Mouse (Mus musculus) G1E (cell line): Measurements from ENCODE around the gene Thap7.

ENCODE experiments used
- CTCF ChIP-seq: IDR thresholded peaks from 2 replicates; pipeline ENCODE4 v1.5.1; 2012; ENCODE audit warnings: low read depth, low read length, inconsistent platforms, mixed read lengths
- GATA1 ChIP-seq: IDR thresholded peaks from 2 replicates; pipeline ENCODE4 v1.6.1; 2012; ENCODE audit warnings: borderline replicate concordance, low read length, inconsistent platforms, mixed read lengths
- POLR2AphosphoS5 ChIP-seq: IDR thresholded peaks from 2 replicates; pipeline ENCODE4 v1.6.1; 2012; ENCODE audit warnings: low read depth, low read length, inconsistent platforms; ENCODE audit not compliant: insufficient replicate concordance

DNA sequence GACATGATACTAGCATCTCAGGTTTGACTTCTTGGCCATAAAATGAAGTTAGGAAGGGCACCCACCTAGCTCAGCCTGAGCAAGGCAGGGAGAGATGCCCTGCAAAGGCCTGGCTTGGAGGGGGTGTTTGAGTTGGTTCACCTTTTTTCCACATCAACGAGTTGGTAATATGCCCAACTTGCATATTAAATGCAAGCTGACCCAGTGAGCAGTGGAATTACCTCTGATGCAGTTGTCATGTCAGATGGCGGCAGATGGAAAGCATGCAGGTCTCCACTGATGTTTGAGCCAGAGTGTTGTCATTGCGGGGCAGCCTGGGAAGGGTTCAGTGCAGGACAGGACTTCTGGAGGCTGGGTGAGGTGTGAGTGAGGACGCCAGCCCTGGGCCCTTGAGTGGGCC, 19.5 kb downstream of the Thap7 start:
- TF ChIP-seq CTCF (no peak), POLR2AphosphoS5 (no peak), GATA1 (no peak)
